In genomic region chr7:13293878-13294855, GRCm38 (mm10) we compare ENCODE assay signal across 19 mouse cellular contexts. TPM values are rescaled to one million over a fixed set of nuclear protein-coding genes. Genes with fewer than 3 reads are reported as not detected.
DNase-seq lines count a peak whose midpoint lies in the region; ATAC-seq and TF ChIP-seq lines count a peak whose summit lies in the region.
"Had no signal": no experiment of that assay in that cellular context is flagged by ENCODE, and none has a peak within 500 bp of the region (broad histone marks: within the 10 kb centered on the region; RNA-seq: fewer than 3 reads in every experiment).

No protein-coding gene starts in this region.

- H3K27me3 ChIP-seq in G1E (ENCODE audit: insufficient read depth, low read length): no peaks in the 10 kb centered on the region
- H3K27me3 ChIP-seq in embryonic facial prominence, embryonic 14.5 days (replicated peaks; ENCODE audit: control insufficient read depth, insufficient read depth, low read length): no peaks in the 10 kb centered on the region
- H3K27me3 ChIP-seq: heart, embryonic 13.5 days; limb, embryonic 15.5 days had no signal

- no peak overlapping the region for H3K4me2 ChIP-seq in embryonic facial prominence, embryonic 14.5 days (ENCODE audit: low read depth, low read length)
- H3K4me2 ChIP-seq: heart, embryonic 13.5 days; limb, embryonic 15.5 days; lung, embryonic 14.5 days had no signal

- no peak overlapping the region for H3K4me3 ChIP-seq in G1E (ENCODE audit: low read depth, low read length)
- no peak overlapping the region for H3K4me3 ChIP-seq in embryonic facial prominence, embryonic 14.5 days (ENCODE audit: low read depth, low read length)
- H3K4me3 ChIP-seq: erythroblast, embryonic 14.5 days; heart, embryonic 13.5 days; layer of hippocampus, adult 2 months; limb, embryonic 15.5 days had no signal

- ATAC-seq in G1E (ENCODE audit: extremely low read depth, insufficient number of reproducible peaks, low FRiP score, poor library complexity, severe bottlenecking): 0 out of 2 replicates have a peak, but pooled peaks have one; percentile 19
- ATAC-seq in embryonic facial prominence, embryonic 14.5 days (ENCODE audit: low read depth): no peak
- ATAC-seq: intestine, embryonic 16.5 days had no signal

- TF ChIP-seq CTCF in G1E (IDR thresholded peaks at IDR 0.05; ENCODE audit: low read depth, low read length): no peak

- no peaks in the 10 kb centered on the region for H3K9me3 ChIP-seq in G1E (replicated peaks)
- no peaks in the 10 kb centered on the region for H3K9me3 ChIP-seq in embryonic facial prominence, embryonic 14.5 days (ENCODE audit: control insufficient read depth, low read length)
- H3K9me3 ChIP-seq: heart, embryonic 13.5 days; limb, embryonic 15.5 days had no signal

- peaks cover 98% of the 10 kb centered on the region for H3K36me3 ChIP-seq in G1E (replicated peaks)
- H3K36me3 ChIP-seq in embryonic facial prominence, embryonic 14.5 days (ENCODE audit: control insufficient read depth, insufficient read depth, low read length): peaks cover 85% of the 10 kb centered on the region

- no peak overlapping the region for H3K27ac ChIP-seq in embryonic facial prominence, embryonic 14.5 days (replicated peaks; ENCODE audit: low read depth, low read length)
- H3K27ac ChIP-seq: heart, embryonic 13.5 days; layer of hippocampus, adult 2 months; limb, embryonic 15.5 days; macrophage had no signal

- peak; percentile 33 for DNase-seq in gastrocnemius, postnatal 10 days
- DNase-seq in gastrocnemius, postnatal 36 days: no peak
- no peak for DNase-seq in G1E (ENCODE audit: low spot score)
- DNase-seq in adrenal gland, adult 18-20 months (ENCODE audit: low spot score in 2 of 2): peak; percentile 26 to 29
- peak; percentile 14 for DNase-seq in embryonic facial prominence, embryonic 14.5 days (ENCODE audit: low spot score)
- DNase-seq in cerebellum, postnatal 25 days: no peak
- DNase-seq in layer of hippocampus, adult 8-10 months (ENCODE audit: low spot score in 2 of 2): no peak
- DNase-seq in layer of hippocampus, postnatal 10 days (ENCODE audit: low spot score in 2 of 2): no peak
- DNase-seq: cerebellum, adult 9-10 months; embryo, embryonic 11 days; lung, embryonic 14.5 days; midbrain, embryonic 14.5 days; thymus, postnatal 4 days had no signal

- intact Hi-C loops in gastrocnemius, postnatal 36 days (cut with DNase I): no loop called here

- H3K4me1 ChIP-seq in G1E (ENCODE audit: insufficient read depth, low read depth, low read length): peaks cover 30% of the 10 kb centered on the region
- H3K4me1 ChIP-seq in embryonic facial prominence, embryonic 14.5 days (ENCODE audit: control insufficient read depth, insufficient read depth, low read length): no peaks in the 10 kb centered on the region
- H3K4me1 ChIP-seq: heart, embryonic 13.5 days; limb, embryonic 15.5 days had no signal

- H3K9ac ChIP-seq in embryonic facial prominence, embryonic 14.5 days (ENCODE audit: low read depth, low read length): no peak overlapping the region
- H3K9ac ChIP-seq: heart, embryonic 13.5 days; limb, embryonic 15.5 days; lung, embryonic 14.5 days had no signal

- 87% methylated on average over 11 of the region's 11 CpGs for WGBS in embryonic facial prominence, embryonic 14.5 days

RNA-seq across cellular contexts. Expression of gene Zswim9, which starts 15.6 kb away (rescaled TPM):
- total RNA-seq in gastrocnemius, postnatal 10 days (2021): 1 to 10 TPM; 5.4 to 7.0 TPM
- 1 to 10 TPM; 9.0 to 9.8 TPM for total RNA-seq in gastrocnemius, postnatal 36 days (2021)
- 9.8 and 15.7 TPM in 2 replicates for total RNA-seq in G1E (2014; fragmentation: Nextera tagmentation)
- total RNA-seq in G1E (2017): 8.7 and 9.7 TPM in 2 replicates
- 1.8 and 2.4 TPM in 2 replicates for polyA plus RNA-seq in G1E (2012)
- 1 to 10 TPM; 8.4 to 9.6 TPM for total RNA-seq in adrenal gland, adult 18-20 months (2021)
- polyA plus RNA-seq in embryonic facial prominence, embryonic 14.5 days (2014; fragmentation: Nextera tagmentation; extraction: Ambion mirVana): 3.8 and 4.2 TPM in 2 replicates
- total RNA-seq in layer of hippocampus, adult 8-10 months (2022): 10 to 100 TPM; 15.2 to 18.8 (median 17.9) TPM
- 10 to 100 TPM; 11.4 to 12.8 TPM for total RNA-seq in layer of hippocampus, postnatal 10 days (2021)

RNA-seq across cellular contexts. Expression of gene Lig1, which starts 17.1 kb away (rescaled TPM):
- total RNA-seq in gastrocnemius, postnatal 10 days (2021): 10 to 100 TPM in 1 of 2 experiments, 1 to 10 TPM in 1; 9.6 to 16.5 TPM
- total RNA-seq in gastrocnemius, postnatal 36 days (2021): 1 to 10 TPM; 1.6 to 1.7 TPM
- total RNA-seq in G1E (2014; fragmentation: Nextera tagmentation): 143 and 159 TPM in 2 replicates
- total RNA-seq in G1E (2017): 49.3 and 66.8 TPM in 2 replicates
- polyA plus RNA-seq in G1E (2012): 72.8 and 89.3 TPM in 2 replicates
- 1 to 10 TPM; 6.6 to 9.8 TPM for total RNA-seq in adrenal gland, adult 18-20 months (2021)
- polyA plus RNA-seq in embryonic facial prominence, embryonic 14.5 days (2014; fragmentation: Nextera tagmentation; extraction: Ambion mirVana): 80.5 and 86.9 TPM in 2 replicates
- 10 to 100 TPM in 2 of 4 experiments, 1 to 10 TPM in 2; 7.6 to 10.1 (median 9.3) TPM for total RNA-seq in layer of hippocampus, adult 8-10 months (2022)
- 10 to 100 TPM; 11.0 to 14.7 TPM for total RNA-seq in layer of hippocampus, postnatal 10 days (2021)

RNA-seq across cellular contexts. Expression of gene Pla2g4c, which starts 30.3 kb away (rescaled TPM):
- total RNA-seq in gastrocnemius, postnatal 10 days (2021): under 1 TPM in 1 of 2 experiments, not detected in 1; 0.43 TPM
- under 1 TPM; 0.08 to 0.12 TPM for total RNA-seq in gastrocnemius, postnatal 36 days (2021)
- total RNA-seq in G1E (2014; fragmentation: Nextera tagmentation) (0.23 and 1.0 TPM in 2 replicates), G1E (2017) (0.64 and 0.93 TPM in 2 replicates)
- polyA plus RNA-seq in G1E (2012): 0.03 TPM in 1 of 2 replicates, not detected in the other
- total RNA-seq in adrenal gland, adult 18-20 months (2021): under 1 TPM; 0.20 to 0.38 TPM
- polyA plus RNA-seq in embryonic facial prominence, embryonic 14.5 days (2014; fragmentation: Nextera tagmentation; extraction: Ambion mirVana): 0.97 and 1.1 TPM in 2 replicates
- total RNA-seq in layer of hippocampus, adult 8-10 months (2022): under 1 TPM; 0.12 to 0.32 (median 0.15) TPM
- 1 to 10 TPM in 1 of 2 experiments, under 1 TPM in 1; 0.21 to 1.1 TPM for total RNA-seq in layer of hippocampus, postnatal 10 days (2021)
- polyA plus RNA-seq: macrophage had no signal

Comparison
In these comparisons a context has a peak if more than half of its experiments do, and no peak if none do; other contexts are left out.
1. DNase-seq: peak in gastrocnemius, postnatal 10 days (single experiment), adrenal gland, adult 18-20 months (2 of 2) and embryonic facial prominence, embryonic 14.5 days (single experiment); none in gastrocnemius, postnatal 36 days (0 of 2), G1E (single experiment), cerebellum, postnatal 25 days (0 of 2), layer of hippocampus, adult 8-10 months (0 of 2) and layer of hippocampus, postnatal 10 days (0 of 2).